Mouse (Mus musculus): ENCODE measurements around the gene Ap1s1. TPM values are rescaled to one million over a fixed set of nuclear protein-coding genes. Genes with fewer than 3 reads are reported as not detected.
A peak's percentile ranks its signal among the peaks of the same experiment; 100 is the strongest.

Gene Ap1s1
- total RNA-seq, 2 experiments from 2014 or later: 228 to 230 TPM

Small RNA genes within 50 kb of the gene (microRNA-seq; reads per million reads assigned to microRNA genes)
- 449 reads per million, percentile 70 among the genes with 10 or more reads in this experiment for gene Mir702

Other genes with a start within 250 kb of the Ap1s1 start
- 10 to 100 TPM; 24.8 to 25.3 TPM for gene Col26a1, start 162.9 kb downstream of the Ap1s1 start, total RNA-seq (2021)
- gene Ift22, start 138.0 kb downstream of the Ap1s1 start, total RNA-seq (2021): 10 to 100 TPM; 88.2 to 88.9 TPM
- 100 to 1,000 TPM; 226 to 227 TPM for gene Fis1, start 92.9 kb downstream of the Ap1s1 start, total RNA-seq (2021)
- not detected for gene Cldn15, start 79.5 kb downstream of the Ap1s1 start, total RNA-seq (2021)
- 10 to 100 TPM; 32.5 to 39.6 TPM for gene Plod3, start 59.1 kb downstream of the Ap1s1 start, total RNA-seq (2021)
- 10 to 100 TPM; 77.5 to 84.5 TPM for gene Znhit1, start 58.1 kb downstream of the Ap1s1 start, total RNA-seq (2021)
- 100 to 1,000 TPM; 200 to 207 TPM for gene Vgf, start 19.7 kb downstream of the Ap1s1 start, total RNA-seq (2021)
- under 1 TPM; 0.71 to 0.97 TPM for gene Serpine1, start 26.1 kb upstream of the Ap1s1 start, total RNA-seq (2021)
- gene Trim56, start 70.1 kb upstream of the Ap1s1 start, total RNA-seq (2021): 1 to 10 TPM; 3.0 to 3.9 TPM
- not detected for gene Muc3, start 103.2 kb upstream of the Ap1s1 start, total RNA-seq (2021)
- 1 to 10 TPM; 2.7 to 3.8 TPM for gene Muc3a, start 166.3 kb upstream of the Ap1s1 start, total RNA-seq (2021)
- gene Ache, start 241.4 kb upstream of the Ap1s1 start, total RNA-seq (2021): 100 to 1,000 TPM in 1 of 2 experiments, 10 to 100 TPM in 1; 99.1 to 105 TPM
- gene Ufsp1, start 248.5 kb upstream of the Ap1s1 start, total RNA-seq (2021): 10 to 100 TPM; 20.4 to 20.8 TPM